ENCODE assay signal across 8 mouse cellular contexts in genomic region chr10:18388784-18389575, GRCm38 (mm10).
DNase-seq lines count a peak whose midpoint lies in the region; ATAC-seq and TF ChIP-seq lines count a peak whose summit lies in the region.

No protein-coding gene starts in this region.

- no peak for TF ChIP-seq POLR2A in small intestine, adult 2 months (IDR thresholded peaks at IDR 0.05; ENCODE audit: low read depth, low read length)

- WGBS in hindbrain, embryonic 15.5 days: 20% methylated on average over 10 of the region's 10 CpGs
- 52% methylated on average over 10 of the region's 10 CpGs for WGBS in midbrain, embryonic 10.5 days
- WGBS in small intestine, adult 2 months: 52% methylated on average over 10 of the region's 10 CpGs

- DNase-seq in gastrocnemius, adult 18-20 months (ENCODE audit: low spot score): peak; percentile 47
- no peak for DNase-seq in gastrocnemius, adult 8-10 months (ENCODE audit: low spot score in 2 of 2)
- DNase-seq in cerebellum, postnatal 10 days: peak; percentile 83 to 86
- peak; percentile 44 to 48 for DNase-seq in frontal cortex, postnatal 10 days (ENCODE audit: low spot score in 2 of 2)
- peak; percentile 53 to 75 for DNase-seq in left cerebral cortex, postnatal 10 days (ENCODE audit: extremely low spot score in 1 of 2, low spot score in 2 of 2)
- peak; percentile 60 for DNase-seq in midbrain, embryonic 10.5 days (ENCODE audit: low spot score)

- H3K9me3 ChIP-seq in hindbrain, embryonic 15.5 days: no peaks in the 10 kb centered on the region
- H3K9me3 ChIP-seq in midbrain, embryonic 10.5 days (replicated peaks): no peaks in the 10 kb centered on the region

- no peak overlapping the region for H3K4me3 ChIP-seq in hindbrain, embryonic 15.5 days
- H3K4me3 ChIP-seq in midbrain, embryonic 10.5 days: no peak overlapping the region
- no peak overlapping the region for H3K4me3 ChIP-seq in small intestine, adult 2 months (ENCODE audit: low read depth, low read length)

- H3K27ac ChIP-seq in hindbrain, embryonic 15.5 days (replicated peaks): peak overlapping the region; percentile 68
- 0 out of 2 replicates have a peak overlapping the region, but pooled peaks have one; percentile 5 for H3K27ac ChIP-seq in midbrain, embryonic 10.5 days (replicated peaks)
- H3K27ac ChIP-seq in small intestine, adult 2 months (ENCODE audit: insufficient read depth, low read depth, low read length): no peak overlapping the region

- peak; percentile 68 for ATAC-seq in hindbrain, embryonic 15.5 days (ENCODE audit: low FRiP score, low read depth)

- peak overlapping the region; percentile 22; the same call in 1 of the 2 replicates for H3K4me2 ChIP-seq in hindbrain, embryonic 15.5 days

- TF ChIP-seq CTCF in small intestine, adult 2 months (IDR thresholded peaks at IDR 0.05; ENCODE audit: extremely low read depth, insufficient read length, insufficient replicate concordance, low read depth, low read length): peak; percentile 40; the same call in 1 of the 2 replicates

- no peaks in the 10 kb centered on the region for H3K36me3 ChIP-seq in hindbrain, embryonic 15.5 days
- no peaks in the 10 kb centered on the region for H3K36me3 ChIP-seq in midbrain, embryonic 10.5 days
- H3K36me3 ChIP-seq in small intestine, adult 2 months (ENCODE audit: control insufficient read depth, insufficient read depth, low read length): no peaks in the 10 kb centered on the region

- no peak overlapping the region for H3K9ac ChIP-seq in hindbrain, embryonic 15.5 days

- H3K27me3 ChIP-seq in hindbrain, embryonic 15.5 days: no peaks in the 10 kb centered on the region
- no peaks in the 10 kb centered on the region for H3K27me3 ChIP-seq in midbrain, embryonic 10.5 days (ENCODE audit: low read depth, poor library complexity, severe bottlenecking)
- H3K27me3 ChIP-seq in small intestine, adult 2 months (ENCODE audit: control insufficient read depth, insufficient read depth, low read length): no peaks in the 10 kb centered on the region

- peaks cover 14% of the 10 kb centered on the region for H3K4me1 ChIP-seq in hindbrain, embryonic 15.5 days (replicated peaks)
- peaks cover 29% of the 10 kb centered on the region for H3K4me1 ChIP-seq in midbrain, embryonic 10.5 days
- H3K4me1 ChIP-seq in small intestine, adult 2 months (ENCODE audit: control insufficient read depth, insufficient read depth, insufficient read length, low read length): no peaks in the 10 kb centered on the region

- intact Hi-C loops in left cerebral cortex, postnatal 10 days (cut with DNase I): loop anchor here (5.0 kb wide), 1 partner anchor 72 kb away; the partner anchor contains the start of gene Nhsl1

Comparison
In these comparisons a context has a peak if more than half of its experiments do, and no peak if none do; other contexts are left out.
1. DNase-seq: peak in gastrocnemius, adult 18-20 months (single experiment), cerebellum, postnatal 10 days (2 of 2), frontal cortex, postnatal 10 days (2 of 2), left cerebral cortex, postnatal 10 days (2 of 2) and midbrain, embryonic 10.5 days (single experiment); none in gastrocnemius, adult 8-10 months (0 of 2).